Mouse (Mus musculus) testis, adult 2 months (tissue): ENCODE measurements around the gene Slc38a6.

Experiments used
- CTCF ChIP-seq: fragments of 200-500 bp; IDR thresholded peaks from 2 replicates; pipeline ENCODE4 v1.5.1; 2012; ENCODE audit warnings: low read depth, mild to moderate bottlenecking, inconsistent platforms, low read length, moderate library complexity; ENCODE audit not compliant: control insufficient read depth, insufficient read depth, insufficient replicate concordance
- POLR2A ChIP-seq: fragments of 200-500 bp; IDR thresholded peaks from 2 replicates; pipeline ENCODE4 v1.6.1; 2012; ENCODE audit warnings: low read depth, mild to moderate bottlenecking, inconsistent platforms, low read length, moderate library complexity; ENCODE audit not compliant: control insufficient read depth

DNA sequence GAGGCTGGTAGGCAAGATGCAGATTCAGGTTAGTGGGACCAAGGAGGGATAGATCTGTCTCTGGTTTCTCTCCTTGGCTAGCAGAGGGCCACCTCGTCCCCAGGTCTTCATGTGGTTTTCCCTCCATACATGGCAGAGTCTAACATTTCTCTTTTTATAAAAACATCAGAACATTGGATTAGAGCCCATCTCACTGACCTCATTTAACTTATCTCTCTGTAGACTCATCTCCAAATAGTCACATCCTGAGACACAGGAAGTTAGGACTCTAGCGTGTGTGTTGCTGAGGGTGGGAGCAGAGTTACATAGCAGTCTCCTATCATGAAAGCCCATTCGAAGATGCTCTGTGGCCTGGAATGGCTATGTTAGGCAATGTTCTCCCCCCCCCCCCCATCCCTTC lies 97.3 kb downstream of the Slc38a6 start:
- TF ChIP-seq POLR2A: no peak
- TF ChIP-seq CTCF: no peak
